Mouse (Mus musculus): ENCODE measurements around the gene Gapdh. TPM values are rescaled to one million over a fixed set of nuclear protein-coding genes. Genes with fewer than 3 reads are reported as not detected.
"Not testable (repeated sequence)": the region's sequence is repeated elsewhere in the genome, so short reads cannot be mapped to it uniquely, and the experiment has no call there.

The Gapdh gene
- total and polyA plus RNA-seq, 3 experiments = 2,613 to 2,736 (median 2,674) TPM

DNA sequence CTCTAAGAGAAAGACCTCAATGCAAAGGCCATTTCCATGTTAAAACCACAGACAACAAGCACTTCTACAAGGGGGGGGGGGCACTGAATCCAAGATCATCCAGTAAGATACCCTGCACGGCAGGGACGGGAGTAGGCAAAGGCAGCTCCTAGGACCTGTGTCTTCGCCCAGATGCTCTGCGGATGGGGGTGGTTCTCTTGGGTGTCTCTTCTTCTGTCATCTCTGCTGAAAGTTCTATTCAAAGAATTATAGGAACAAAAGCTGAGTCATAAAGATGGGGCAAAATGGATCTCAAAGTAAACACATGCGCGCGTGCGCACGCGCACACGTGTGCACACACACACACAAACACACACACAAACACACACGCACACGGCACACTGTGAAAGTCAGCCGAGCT lies 1.8 kb upstream of the Gapdh start:
- DNase-seq = no peak

DNA sequence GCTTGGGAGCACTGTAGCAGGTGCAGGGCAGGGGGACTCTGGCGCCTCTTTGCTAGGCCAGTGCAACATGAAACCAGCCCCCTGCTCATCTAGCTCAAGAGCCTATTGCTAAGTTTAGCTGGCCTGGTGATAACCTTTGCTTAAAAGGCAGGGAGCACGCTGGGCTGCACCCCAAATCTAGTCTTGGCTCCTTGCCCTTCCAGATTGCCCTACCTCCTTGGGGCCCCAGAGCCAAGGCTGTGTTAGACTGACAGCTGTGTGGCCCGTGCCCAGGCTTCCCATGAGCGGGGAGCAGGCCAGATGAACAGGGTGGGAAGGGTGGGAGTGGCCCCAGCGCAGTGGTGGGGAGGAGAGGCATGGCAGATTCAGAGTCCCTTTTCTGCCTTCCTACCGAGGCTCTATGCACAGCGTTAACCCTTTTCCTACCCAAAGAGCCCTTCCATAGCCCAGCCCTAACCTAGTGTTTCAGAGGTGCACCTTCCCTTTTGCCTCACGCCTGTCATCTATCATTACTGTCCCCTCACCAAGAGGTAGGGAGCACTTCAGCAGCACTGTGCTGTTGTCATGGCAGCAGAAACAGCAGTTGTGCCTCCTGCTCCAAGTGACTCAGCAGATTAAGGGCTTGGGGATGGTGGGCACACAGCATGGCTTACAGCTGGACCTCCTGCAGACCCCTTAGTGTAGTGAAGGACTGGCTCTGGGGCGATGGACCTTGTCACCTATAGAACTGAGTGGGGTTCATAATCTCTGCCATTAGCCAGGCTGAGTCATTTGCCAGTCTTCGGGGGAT lies 789 bp upstream of the Gapdh start:
- peak; percentile 75 for DNase-seq

DNA sequence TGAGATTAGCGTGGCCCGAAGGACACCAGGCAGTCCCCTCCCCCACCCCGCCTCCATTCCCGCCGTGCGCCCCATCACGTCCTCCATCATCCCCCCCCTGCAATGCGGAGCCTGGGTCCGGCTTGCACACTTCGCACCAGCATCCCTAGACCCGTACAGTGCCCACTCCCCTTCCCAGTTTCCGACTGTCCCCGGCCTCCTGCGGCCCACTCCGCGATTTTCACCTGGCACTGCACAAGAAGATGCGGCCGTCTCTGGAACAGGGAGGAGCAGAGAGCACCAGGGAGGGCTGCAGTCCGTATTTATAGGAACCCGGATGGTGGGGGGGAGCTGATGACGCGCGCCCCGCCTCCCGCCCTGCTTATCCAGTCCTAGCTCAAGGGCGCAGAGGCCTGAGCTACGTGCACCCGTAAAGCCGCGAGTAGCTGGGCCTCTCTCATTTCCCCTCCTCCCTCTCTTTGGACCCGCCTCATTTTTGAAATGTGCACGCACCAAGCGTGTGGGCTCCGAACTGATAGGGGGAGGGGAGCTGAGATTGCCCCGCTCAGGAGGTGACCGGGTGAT lies 857 bp downstream of the Gapdh start:
- DNase-seq = peak; percentile 97

DNA sequence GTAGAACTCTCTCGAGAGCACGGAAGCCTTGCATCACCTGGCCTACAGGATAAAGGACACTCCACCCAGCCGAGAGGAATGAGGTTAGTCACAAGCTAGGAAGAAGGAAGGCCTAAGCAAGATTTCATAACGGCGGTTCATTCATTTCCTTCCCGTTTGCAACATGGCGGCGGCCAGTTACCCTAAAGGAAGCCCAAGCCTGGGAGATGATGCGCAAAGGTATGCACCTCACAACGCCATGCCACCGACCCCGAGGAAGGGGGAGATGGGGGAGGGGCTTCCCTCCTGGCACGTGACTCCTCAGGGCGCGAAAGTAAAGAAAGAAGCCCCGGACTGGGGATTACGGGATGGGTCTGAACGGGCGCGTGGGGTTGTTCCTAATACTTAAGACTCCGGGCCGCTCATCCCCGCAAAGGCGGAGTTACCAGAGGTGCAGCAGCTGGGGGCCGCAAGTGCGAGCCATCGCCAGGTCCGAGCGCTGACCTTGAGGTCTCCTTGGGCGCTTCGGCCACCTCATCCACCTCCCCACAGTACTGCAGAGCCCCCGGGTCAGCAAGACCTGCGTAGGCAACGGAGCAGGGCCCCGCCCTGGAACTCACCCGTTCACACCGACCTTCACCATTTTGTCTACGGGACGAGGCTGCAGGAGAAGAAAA lies 1.5 kb downstream of the Gapdh start:
- DNase-seq = peak; percentile 77

DNA sequence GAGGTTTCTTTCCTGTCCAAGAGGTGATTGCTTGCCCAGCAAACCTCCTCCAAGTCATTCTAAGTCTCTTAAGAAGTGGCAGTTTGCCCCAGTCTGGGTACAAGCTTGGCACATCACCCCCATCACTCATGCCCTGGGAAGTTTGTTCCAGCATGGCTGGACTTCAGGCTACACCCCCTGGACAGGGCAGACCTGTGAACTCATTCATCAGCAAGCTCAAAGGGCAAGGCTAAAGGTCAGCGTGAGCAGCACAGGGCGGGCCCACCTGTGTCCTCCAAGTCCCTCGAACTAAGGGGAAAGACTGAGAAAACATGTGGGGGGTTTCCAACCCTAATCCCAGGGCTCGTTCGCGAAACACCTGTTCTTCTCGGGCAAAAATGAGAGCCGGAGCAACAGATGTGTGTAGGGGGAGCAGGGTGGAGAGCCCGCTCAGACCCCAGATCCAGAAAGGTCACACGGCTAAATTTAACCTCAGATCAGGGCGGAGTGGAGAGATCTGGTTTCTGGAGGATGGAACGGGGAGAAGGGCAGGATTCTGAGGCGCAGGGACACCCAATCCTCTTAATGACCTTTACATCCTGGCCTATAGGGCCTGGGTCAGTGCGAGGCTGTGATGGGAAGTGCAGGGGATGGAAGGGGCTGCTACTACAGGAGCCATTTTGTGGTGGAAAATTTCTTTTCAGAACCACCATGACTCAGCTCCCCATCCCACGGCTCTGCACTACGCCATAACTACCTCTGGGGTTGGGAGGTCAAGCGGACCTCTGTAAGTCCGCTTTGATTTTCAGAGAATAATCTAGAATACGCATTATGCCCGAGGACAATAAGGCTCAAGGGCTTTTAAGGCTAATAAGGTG lies 2.2 kb downstream of the Gapdh start:
- peak; percentile 70 for DNase-seq

DNA sequence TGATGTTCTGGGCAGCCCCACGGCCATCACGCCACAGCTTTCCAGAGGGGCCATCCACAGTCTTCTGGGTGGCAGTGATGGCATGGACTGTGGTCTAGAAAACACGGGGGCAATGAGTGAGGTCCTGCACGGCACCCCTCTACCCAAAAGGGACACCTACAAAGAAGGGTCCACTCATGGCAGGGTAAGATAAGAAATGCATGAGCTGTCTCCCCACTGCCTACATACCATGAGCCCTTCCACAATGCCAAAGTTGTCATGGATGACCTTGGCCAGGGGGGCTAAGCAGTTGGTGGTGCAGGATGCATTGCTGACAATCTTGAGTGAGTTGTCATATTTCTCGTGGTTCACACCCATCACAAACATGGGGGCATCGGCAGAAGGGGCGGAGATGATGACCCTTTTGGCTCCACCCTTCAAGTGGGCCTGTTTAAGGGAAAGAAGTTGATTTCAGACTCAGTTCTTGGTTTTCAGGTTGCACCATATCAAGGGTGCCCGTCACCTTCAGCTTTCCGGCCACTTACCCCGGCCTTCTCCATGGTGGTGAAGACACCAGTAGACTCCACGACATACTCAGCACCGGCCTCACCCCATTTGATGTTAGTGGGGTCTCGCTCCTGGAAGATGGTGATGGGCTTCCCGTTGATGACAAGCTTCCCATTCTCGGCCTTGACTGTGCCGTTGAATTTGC lies 3.5 kb downstream of the Gapdh start:
- DNase-seq = not testable (repeated sequence)

DNA sequence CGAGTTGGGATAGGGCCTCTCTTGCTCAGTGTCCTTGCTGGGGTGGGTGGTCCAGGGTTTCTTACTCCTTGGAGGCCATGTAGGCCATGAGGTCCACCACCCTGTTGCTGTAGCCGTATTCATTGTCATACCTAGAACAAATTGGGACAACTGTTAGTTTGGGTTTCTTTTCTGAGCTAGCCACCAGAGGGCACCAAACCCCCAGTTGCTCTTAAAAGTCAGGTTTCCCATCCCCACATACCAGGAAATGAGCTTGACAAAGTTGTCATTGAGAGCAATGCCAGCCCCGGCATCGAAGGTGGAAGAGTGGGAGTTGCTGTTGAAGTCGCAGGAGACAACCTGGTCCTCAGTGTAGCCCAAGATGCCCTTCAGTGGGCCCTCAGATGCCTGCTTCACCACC lies 4.3 kb downstream of the Gapdh start:
- peak; percentile 76 for DNase-seq

DNA sequence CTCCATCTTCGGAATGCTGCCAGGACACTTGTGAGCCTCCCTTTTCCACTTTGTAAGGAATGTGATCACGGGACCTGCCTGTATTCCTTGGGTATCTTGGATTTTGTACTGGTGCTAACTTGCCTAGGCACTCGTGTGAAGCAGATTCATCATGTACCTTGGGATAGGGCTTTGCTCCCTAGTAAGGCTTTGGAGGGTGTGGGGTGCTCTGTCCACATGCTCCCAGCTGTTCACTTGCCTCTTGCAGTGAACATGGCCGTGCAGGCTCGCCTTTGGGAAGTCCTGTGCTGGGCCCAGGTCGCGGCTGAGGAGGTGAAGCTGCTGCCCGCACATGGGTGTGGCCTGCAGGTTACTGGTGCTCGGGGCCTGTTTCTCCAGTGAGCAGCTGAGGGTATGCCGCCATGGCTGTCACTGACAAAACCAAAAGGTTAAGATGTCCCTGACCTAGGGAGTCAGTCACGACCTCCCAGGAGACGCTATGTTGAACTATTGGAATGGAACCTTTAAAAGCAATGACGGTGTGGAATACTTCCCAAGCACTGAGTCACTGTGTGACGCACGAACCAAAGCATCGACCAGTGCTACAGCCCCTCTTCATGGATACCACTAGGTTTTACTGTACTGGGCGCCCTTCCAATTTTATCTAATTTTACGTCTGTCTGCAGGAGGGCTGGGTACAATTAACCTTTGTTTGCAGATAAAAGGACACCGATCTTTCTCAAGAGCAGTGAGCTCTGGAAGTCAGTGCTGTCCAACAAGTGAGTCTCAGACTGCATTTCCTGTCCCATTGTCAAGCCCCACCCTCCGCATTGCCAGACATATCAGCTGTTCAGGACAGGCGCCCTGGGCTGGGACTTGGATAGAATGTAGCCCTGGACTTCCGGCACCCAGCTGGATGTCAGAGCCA lies 5.2 kb downstream of the Gapdh start:
- peak; percentile 87 for DNase-seq

DNA sequence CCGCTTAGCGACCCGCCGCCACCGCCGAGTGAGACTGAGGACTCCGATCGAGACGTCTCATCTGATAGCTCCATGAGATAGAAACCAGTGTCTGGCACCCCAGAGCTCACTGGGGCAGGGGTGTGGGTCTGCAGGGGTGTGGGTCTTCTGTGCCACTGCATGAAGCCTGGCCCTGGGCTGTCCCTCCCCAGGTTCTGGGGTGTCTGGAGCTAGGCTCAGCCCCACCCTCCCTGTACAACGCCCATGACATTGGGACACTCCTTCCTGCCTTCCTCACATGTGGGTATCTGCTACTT lies 5.8 kb downstream of the Gapdh start:
- DNase-seq = no peak

DNA sequence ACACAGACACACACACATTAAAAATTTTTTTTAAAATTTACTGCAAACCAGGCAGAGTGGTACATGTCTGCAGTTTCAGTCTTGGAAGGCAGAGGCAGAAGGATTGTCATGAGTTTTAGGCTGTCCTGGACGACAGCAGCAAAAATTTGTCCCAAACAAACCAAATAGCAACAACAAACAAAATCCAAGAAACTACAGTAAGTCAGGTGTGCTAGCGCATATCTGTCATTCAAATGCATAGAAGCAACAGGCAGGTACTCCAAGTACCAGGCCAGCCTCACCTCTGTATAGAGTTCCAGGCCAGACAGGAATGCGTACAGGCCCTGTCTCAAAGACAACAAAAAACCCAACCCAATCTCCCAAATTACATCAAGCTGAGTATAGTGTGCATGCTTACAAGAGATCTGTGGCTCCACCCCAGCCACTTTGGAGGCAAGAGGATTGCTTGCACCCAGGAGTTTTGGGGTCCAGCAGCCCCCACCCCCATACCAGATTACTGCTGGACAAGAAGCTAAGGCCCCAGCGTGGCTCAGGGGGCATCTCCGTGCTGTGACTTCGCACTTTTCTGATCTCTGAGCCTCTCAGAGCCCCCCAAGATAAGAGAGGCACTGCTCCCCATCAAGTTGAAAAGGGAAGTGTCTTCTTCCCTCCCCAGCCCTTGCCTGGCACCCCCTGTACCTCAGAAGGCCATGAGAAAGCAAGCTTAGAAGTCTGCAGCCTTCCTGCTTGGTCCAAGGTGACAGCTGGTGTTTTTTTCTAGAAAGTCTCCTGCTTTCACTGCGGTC lies 6.3 kb downstream of the Gapdh start:
- DNase-seq = no peak

DNA sequence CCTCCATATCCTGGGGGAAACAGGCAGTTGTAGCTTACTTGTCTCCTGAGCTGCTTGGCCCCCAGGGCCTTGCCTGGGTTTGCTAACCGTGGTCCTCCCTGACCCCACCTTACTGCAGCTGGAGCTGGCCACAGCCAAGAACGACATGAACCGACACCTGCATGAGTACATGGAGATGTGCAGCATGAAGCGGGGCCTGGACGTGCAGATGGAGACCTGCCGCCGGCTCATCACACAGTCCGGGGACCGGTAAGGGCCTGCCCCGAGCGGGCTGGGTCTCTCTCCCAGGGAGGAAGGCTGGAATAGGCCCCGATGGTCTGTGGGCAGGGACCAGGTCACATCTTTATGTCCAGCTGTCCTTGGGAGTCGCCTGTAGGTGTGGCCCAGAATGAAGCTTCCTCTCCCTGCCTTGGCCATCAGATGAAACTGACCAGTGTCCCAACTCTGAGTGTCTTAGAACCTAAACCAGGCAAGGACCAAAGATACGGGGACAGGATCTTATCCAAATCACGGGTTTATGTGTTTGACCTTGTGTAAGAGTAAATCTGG lies 7.2 kb downstream of the Gapdh start:
- no peak for DNase-seq

DNA sequence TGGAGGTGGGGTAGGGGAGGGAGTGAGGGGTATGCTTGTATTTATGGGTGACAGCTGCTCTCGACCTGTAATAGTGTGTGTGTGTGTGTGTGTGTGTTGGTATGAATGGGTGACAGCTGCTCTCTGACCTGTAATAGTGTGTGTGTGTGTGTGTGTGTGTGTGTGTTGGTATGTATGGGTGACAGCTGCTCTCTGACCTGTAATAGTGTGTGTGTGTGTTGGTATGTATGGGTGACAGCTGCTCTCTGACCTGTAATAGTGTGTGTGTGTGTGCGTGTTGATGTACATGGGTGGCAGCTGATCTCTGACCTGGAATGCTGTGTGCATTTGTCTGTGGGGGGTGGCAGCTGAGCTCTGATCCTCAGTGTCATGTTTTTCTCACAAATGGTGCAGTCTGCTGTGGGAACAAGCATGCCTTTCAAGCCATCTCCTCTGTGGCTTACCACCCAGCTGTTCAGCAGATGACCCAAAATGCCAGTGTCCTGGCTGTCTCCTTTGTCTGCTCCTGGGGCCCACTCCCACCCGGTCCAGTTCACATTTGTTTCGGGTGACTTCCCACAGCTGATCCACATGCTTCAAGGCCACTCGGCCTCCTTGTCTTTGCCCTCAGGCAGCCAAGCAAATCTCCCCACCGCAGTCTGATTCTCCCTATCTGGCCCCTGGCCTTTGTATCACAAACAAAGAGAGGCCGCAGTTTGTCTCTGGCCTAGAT lies 9.2 kb downstream of the Gapdh start:
- DNase-seq = no peak

DNA sequence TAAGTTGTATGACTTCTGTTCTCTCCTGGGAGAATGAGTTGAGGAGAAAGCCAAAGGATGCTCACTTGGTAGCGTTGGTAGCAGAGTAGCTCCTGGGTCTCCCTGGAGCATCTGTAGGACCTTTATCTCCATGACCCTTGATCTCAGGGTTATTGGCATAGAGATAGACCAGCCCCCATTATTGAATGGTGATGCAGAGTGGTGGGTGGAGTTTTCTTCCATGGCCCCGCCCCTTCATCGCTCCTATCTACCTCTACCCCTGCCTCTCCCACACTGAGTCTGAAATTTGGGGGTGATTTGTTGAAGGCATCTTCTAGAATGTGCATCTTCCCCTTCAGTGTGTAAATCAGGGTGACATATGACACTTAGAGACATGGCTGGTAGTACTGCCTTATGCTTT lies 9.8 kb downstream of the Gapdh start:
- DNase-seq = no peak

DNA sequence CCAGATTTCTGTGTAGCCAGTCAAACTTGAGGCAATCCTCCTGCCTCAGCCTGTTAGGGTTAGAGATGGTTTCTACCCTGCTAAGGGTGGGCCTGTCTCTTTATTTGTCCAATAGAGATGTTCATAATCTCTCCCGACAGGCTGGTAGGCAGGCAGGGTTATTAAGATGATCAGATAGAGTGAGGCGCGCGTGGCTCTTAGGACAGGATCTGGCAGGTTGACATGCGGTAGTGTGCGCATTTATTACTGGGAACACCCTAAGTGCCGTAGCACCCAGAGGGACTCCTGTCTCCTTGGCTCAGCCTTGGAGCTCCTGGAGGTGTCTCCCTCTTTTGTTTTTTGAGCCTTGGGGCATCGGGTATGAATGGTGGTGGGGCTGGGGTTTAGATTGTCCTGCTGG lies 11.0 kb downstream of the Gapdh start:
- no peak for DNase-seq

DNA sequence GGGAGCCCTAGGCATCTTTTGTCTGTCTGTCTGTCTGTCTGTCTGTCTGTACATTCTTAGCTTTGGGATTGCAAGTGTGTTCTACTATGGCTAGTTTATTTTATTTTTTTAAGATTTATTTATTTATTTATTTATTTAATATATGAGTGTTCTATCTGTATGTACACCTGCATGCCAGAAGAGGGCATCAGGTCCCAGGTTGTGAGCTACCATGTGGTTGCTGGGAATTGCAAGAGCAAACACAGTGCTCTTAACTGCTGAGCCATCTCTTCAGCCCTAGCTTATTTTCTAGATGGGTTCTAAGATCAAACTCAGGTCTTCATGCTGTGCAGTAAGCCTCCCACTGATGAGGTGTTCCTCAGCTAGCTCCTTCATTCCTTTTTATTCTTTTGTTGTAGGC lies 11.7 kb downstream of the Gapdh start:
- no peak for DNase-seq

DNA sequence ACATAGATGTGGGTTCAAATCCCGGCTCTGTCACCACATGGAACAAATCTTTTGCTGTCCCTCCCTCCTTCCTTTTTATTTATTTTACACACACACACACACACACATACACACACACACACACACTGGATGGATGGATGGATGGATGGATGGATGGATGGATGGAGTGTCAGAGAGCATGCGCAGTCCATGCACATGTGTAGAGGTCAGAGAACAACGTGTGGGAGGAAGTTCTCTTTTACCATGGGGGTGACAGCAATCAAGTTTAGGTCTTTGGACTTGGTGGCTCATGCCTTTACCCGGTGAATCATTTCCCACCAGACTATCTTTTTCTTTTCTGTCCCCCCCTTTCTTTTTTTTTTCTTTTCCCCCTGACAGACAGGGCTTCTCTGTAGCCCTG lies 12.6 kb downstream of the Gapdh start:
- no peak for DNase-seq

DNA sequence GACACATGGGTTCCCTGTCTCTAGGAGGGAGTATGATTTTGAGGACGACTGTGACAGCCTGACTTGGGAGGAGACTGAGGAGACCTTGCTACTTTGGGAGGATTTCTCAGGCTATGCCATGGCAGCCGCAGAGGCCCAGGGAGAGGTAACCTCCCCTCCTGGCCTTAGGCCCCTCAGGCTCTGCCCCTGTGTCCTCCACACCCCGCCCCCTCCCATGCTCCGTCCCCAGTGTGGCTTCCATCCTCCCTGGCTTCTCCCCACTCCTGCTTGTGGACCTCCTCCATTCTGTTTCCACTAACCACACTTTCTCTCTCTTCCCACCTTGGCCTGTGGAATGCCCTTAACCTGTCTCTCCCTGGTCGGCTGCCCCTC lies 13.3 kb downstream of the Gapdh start:
- no peak for DNase-seq

DNA sequence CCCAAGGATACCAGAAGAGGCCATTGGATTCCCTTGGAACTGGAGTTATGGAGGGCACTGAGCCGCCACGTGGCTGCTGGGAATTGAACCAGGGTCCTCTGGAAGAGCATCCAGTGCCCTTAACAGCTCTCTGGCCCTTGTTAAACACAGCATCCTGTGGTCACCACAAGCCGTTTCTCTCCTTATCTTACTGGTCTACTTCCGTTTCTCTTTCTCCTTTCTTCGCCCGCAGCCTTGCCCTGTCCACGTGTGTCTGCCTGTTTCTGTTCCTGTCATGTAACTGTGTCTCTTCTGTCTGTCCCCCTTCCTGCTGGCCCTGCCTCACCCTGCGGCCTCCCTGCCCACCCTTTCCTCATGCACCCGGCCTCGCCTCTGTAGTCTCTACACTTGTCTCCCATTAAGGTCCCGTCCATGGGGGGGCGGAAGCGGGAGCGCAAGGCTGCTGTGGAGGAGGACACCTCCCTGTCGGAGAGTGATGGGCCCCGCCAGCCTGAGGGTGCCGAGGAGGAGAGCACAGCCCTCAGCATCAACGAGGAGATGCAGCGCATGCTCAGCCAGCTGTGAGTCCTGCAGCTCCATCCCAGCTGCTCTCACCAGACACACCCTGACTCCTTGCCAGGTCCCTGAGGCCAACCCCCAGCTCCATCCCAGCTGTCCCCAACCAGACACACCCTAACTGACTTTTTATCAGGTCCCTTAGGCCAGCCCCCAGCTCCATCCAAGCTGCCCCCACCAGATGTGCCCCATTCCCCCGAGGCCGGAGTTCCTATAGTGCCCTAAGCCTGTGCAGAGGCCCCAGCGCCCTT lies 13.9 kb downstream of the Gapdh start:
- no peak for DNase-seq
